Mouse (Mus musculus) lung, adult 2 months (tissue): Measurements from ENCODE around the gene Tulp1.
A peak's percentile ranks its signal among the peaks of the same experiment; 100 is the strongest.

Source experiments
- CTCF ChIP-seq: fragments of 200-500 bp; IDR thresholded peaks from 2 replicates; pipeline ENCODE4 v1.5.1; 2011; ENCODE audit warnings: mild to moderate bottlenecking, low read length, control low read depth; ENCODE audit not compliant: insufficient read depth
- POLR2A ChIP-seq: fragments of 200-500 bp; IDR thresholded peaks from 2 replicates; pipeline ENCODE4 v1.6.1; 2011; ENCODE audit warnings: low read depth, mild to moderate bottlenecking, control low read depth, low read length, borderline replicate concordance; ENCODE audit errors: extremely low read depth

DNA sequence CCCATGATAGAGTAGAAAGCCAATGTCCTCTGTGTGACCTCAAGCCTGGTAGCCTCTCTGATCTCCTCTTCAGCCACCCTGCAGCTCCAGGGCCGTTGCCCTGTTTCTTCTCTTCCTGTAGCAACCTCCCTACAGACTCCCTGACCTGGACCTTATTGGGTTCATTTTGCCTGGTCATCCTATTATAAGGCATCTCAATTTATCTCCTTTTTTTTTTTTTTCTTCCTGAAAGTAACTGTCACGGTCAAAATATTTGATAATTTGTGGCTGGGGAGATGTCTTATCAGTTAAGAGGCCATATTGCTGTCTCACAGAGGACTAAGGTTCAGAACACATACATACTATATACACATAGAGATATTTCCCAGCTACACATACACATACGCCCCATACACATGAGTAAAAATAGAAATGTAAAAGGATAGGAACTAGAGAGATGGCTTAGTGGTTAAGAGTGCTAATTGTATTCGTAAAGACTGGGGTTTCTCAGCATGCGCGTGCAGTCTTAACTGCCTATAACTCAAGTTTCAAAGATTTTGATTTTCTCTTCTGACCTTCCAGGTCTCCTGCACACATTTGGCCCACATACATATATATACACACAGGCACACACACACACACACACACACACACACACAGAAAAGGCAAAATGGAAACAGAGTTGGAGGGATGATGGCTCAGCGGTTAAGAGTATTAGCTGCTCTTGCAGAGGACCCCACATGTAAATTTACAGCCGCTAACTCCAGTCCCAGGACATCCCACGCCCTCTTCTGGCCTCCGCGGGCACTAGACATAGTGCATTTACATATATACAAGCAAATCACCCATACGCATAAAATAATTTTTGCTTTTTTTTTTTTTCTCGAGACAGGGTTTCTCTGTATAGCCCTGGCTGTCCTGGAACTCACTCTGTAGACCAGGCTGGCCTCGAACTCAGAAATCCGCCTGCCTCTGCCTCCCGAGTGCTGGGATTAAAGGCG lies 52.5 kb downstream of the Tulp1 start:
- peak; percentile 24; the same call in 1 of the 2 replicates for TF ChIP-seq CTCF
- no peak for TF ChIP-seq POLR2A
